ENCODE assay signal across 9 mouse cellular contexts in the genomic region with DNA sequence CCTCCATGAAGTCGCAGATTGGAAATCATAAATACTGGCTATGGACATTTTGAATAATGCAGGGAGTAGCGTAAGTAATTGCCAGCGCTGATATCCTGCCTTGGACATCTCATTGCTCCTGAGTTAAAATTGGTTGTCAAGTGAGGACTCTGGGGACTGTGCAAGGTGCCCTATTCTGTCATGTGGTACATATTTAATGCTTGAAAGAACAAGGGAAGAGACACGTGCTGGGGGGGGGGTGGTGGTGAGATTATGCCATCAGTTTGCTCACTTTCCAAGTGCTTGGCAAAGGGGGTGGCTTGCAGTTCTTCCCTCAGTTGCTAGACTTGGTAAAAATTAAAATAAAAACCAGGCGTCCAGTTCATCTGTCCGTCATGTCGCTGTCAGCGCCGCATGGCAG.
DNase-seq lines count a peak whose midpoint lies in the region; ATAC-seq and TF ChIP-seq lines count a peak whose summit lies in the region.
"Had no signal": no experiment of that assay in that cellular context is flagged by ENCODE, and none has a peak within 500 bp of the region (broad histone marks: within the 10 kb centered on the region; RNA-seq: fewer than 3 reads in every experiment).

No protein-coding gene starts in this region.

- no peaks in the 10 kb centered on the region for H3K4me1 ChIP-seq in ES-Bruce4 (ENCODE audit: control insufficient read depth, insufficient read depth, low read length)
- H3K4me1 ChIP-seq in forebrain, postnatal 0 days (ENCODE audit: insufficient read depth), result no peaks in the 10 kb centered on the region
- peaks cover 9% of the 10 kb centered on the region for H3K4me1 ChIP-seq in midbrain, embryonic 12.5 days

- H3K27ac ChIP-seq in ES-Bruce4 (ENCODE audit: insufficient read depth, low read length), result no peak overlapping the region
- H3K27ac ChIP-seq in forebrain, postnatal 0 days (ENCODE audit: low read depth, low read length), result peak overlapping the region; percentile 85
- peak overlapping the region; percentile 58 for H3K27ac ChIP-seq in midbrain, embryonic 12.5 days (replicated peaks)

- H3K36me3 ChIP-seq in ES-Bruce4 (ENCODE audit: control insufficient read depth, insufficient read depth, low read length, poor library complexity, severe bottlenecking), result no peaks in the 10 kb centered on the region
- H3K36me3 ChIP-seq in forebrain, postnatal 0 days (ENCODE audit: insufficient read depth), result no peaks in the 10 kb centered on the region
- H3K36me3 ChIP-seq in midbrain, embryonic 12.5 days, result no peaks in the 10 kb centered on the region

- H3K4me3 ChIP-seq in ES-Bruce4 (ENCODE audit: low read depth, low read length), result peak overlapping the region; percentile 57; the same call in 1 of the 2 replicates
- H3K4me3 ChIP-seq in forebrain, postnatal 0 days (ENCODE audit: low read depth, low read length), result peak overlapping the region; percentile 60
- peak overlapping the region; percentile 48 for H3K4me3 ChIP-seq in midbrain, embryonic 12.5 days

- 16% methylated on average over 9 of the region's 9 CpGs for WGBS in forebrain, postnatal 0 days
- WGBS in midbrain, embryonic 12.5 days, result 31% methylated on average over 9 of the region's 9 CpGs

- TF ChIP-seq CTCF in ES-Bruce4 (IDR thresholded peaks at IDR 0.05; ENCODE audit: low read depth, low read length), result no peak
- no peak for TF ChIP-seq CTCF in forebrain, postnatal 0 days (IDR thresholded peaks at IDR 0.05; ENCODE audit: low read depth)

- peak overlapping the region; percentile 75 for H3K4me2 ChIP-seq in forebrain, postnatal 0 days (ENCODE audit: low read depth)
- H3K4me2 ChIP-seq in midbrain, embryonic 12.5 days (replicated peaks), result peak overlapping the region; percentile 82

- TF ChIP-seq POLR2A in ES-Bruce4 (IDR thresholded peaks at IDR 0.05; ENCODE audit: insufficient read depth, low read length), result no peak

- TF ChIP-seq EP300 in ES-Bruce4 (IDR thresholded peaks at IDR 0.05; ENCODE audit: insufficient read depth, low read depth, low read length), result no peak

- ATAC-seq in forebrain, postnatal 0 days, result peak; percentile 56
- peak; percentile 55 for ATAC-seq in midbrain, embryonic 12.5 days (ENCODE audit: low FRiP score, low read depth)
- ATAC-seq: lung, postnatal 0 days had no signal

- peaks cover 5% of the 10 kb centered on the region for H3K27me3 ChIP-seq in ES-Bruce4 (ENCODE audit: control insufficient read depth, insufficient read depth, low read length, poor library complexity, severe bottlenecking)
- no peaks in the 10 kb centered on the region for H3K27me3 ChIP-seq in forebrain, postnatal 0 days (ENCODE audit: insufficient read depth, low read length)
- peaks cover 42% of the 10 kb centered on the region for H3K27me3 ChIP-seq in midbrain, embryonic 12.5 days

- DNase-seq in cerebellum, adult 9-11 months, result peak; percentile 45
- no peak for DNase-seq in cerebellum, postnatal 36 days
- no peak for DNase-seq in forebrain, postnatal 0 days
- DNase-seq in gastrocnemius, postnatal 10 days, result no peak
- no peak for DNase-seq in retina, postnatal 1 day
- DNase-seq in T-cell, adult 2 months (ENCODE audit: low spot score), result no peak

- H3K9ac ChIP-seq in ES-Bruce4 (ENCODE audit: low read depth, poor library complexity, severe bottlenecking), result no peak overlapping the region
- H3K9ac ChIP-seq in forebrain, postnatal 0 days, result peak overlapping the region; percentile 71
- peak overlapping the region; percentile 60; the same call in 1 of the 2 replicates for H3K9ac ChIP-seq in midbrain, embryonic 12.5 days (replicated peaks)

- no peaks in the 10 kb centered on the region for H3K9me3 ChIP-seq in ES-Bruce4 (replicated peaks; ENCODE audit: control insufficient read depth, insufficient read depth, low read length, poor library complexity, severe bottlenecking)
- no peaks in the 10 kb centered on the region for H3K9me3 ChIP-seq in forebrain, postnatal 0 days (ENCODE audit: low read length)
- H3K9me3 ChIP-seq in midbrain, embryonic 12.5 days, result no peaks in the 10 kb centered on the region
